Mouse (Mus musculus): ENCODE data around the gene Olfr1137.

The Olfr1137 gene

DNA sequence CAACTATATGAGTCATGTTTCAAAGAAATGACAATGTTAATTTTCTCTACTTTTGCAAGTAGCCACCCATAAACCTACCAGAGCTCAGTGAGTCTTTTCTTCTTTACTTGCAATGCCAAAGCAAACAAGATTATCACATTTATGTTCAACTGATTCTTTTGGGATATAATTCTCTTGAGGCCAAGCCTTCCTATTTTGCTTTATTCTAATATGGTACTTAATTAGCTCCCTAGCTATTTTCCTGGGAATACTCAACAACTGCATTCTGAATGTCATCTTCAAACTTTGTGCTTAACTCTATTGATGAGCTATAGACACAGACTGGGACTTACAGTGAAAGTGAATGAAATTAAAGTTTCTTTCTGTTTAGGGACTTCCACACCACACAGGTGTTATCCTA lies at the start of gene Olfr1137:
Olfr1137 (minus strand) TSS at position 101 of the 400 bp plus-strand sequence.
- CTCF ChIA-PET = no interaction called here

DNA sequence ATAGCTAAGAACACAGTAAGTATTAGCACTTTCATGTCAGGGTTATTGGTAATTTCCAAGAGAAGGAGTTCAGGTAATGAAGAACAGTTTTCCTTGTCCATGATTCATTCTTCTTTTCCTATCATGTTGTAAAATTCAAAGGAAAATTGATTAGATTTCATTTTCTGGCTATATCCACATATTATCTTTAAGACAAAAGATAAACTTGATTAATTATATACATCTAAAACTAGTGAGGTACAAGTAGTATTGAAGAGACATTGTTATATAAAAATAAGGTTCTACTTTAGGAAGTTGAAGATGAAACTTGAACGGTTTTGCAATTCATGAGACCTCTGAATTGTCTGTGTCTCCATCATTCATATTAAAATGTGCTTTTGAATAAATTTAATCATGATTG lies 40.9 kb upstream of the Olfr1137 start, which contains the start of gene Olfr1141:
Olfr1141 (minus strand) TSS at position 101 of the 400 bp plus-strand sequence.
- CTCF ChIA-PET = no interaction called here

DNA sequence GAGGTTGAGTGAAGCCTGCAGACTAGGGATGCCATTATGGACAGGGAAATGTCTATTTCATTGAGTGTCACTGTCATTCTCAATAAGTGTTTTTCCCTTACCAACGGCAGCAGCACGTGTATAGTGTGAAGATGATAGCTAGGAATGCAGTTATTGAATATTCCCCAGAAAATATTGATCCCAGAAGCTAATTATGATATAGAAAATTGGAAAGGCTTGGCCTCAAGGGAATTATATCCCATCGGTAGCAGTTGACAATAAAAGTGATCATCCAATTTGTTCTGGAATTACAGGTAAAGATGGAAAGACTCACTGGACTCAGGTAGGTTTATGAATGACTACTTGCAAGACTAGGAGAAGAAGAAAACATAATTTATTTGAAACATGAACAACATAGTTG lies 30.5 kb upstream of the Olfr1137 start, which contains the start of gene Olfr1140:
Olfr1140 (plus strand) TSS at position 301 of the 400 bp plus-strand sequence.
- CTCF ChIA-PET = no interaction called here

DNA sequence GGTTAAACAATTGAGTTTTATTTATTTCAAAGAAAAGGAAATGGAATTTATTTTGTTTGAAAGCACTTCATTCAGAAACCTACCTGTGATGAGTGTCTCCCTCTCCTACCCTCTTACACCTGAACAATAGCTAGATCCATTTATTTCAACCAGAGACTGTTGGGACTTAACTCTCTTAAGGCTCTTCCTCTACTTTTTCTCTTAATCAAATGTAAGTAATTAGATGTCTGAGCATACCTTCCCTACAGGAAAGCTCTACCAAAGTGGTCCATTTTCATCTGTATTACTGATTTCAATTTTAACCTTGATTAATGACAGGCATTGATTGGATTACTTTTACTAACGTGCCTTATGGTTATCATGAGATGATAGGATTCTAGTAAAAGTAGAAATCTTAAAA lies 26.9 kb upstream of the Olfr1137 start, which contains the start of gene Olfr1138:
Olfr1138 (minus strand) TSS at position 101 of the 400 bp plus-strand sequence.
- CTCF ChIA-PET = no interaction called here

DNA sequence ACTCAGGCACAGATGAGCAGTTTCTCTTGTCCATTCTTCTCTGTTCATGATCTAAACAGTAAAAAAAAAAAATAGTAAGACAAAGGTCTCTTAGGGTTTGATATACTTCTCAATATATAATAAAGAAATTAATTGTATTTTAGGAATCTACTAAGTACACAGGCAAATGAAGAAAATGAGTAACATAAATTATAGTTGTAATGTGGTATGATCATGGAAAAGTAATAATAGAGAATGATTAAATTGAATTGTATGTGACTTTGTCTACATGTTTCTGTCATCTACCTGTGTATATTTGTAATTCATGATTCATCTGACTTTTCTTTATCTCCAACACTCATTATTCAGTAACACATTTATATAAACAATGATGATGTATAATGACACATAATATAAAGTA lies 19.1 kb downstream of the Olfr1137 start, which contains the start of gene Olfr1136:
Olfr1136 (minus strand) TSS at position 101 of the 400 bp plus-strand sequence.
- CTCF ChIA-PET = no interaction called here

DNA sequence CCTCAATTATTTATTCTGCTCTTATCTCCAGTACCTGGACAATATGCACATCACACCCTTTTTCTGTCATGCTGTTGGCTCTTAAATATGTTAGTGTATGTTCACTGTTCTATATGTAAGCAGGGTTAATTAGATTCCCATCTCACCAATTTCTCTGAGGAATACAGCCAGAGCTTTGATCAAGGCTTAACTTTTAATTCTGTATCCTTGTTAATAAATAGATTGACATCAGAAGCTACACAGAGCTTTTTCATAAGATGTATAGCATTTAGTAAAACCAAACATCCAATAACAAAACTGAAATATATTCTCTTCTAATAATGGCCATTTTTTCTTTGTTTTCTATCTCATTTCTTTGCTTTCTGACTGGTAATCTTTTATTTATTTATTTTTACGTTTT lies 39.4 kb downstream of the Olfr1137 start, which contains the start of gene Olfr1135:
Olfr1135 (minus strand) TSS at position 101 of the 400 bp plus-strand sequence.
- CTCF ChIA-PET = no interaction called here
